Mouse (Mus musculus): Measurements from ENCODE around the gene Creb3l1. TPM values are rescaled to one million over a fixed set of nuclear protein-coding genes. Genes with fewer than 3 reads are reported as not detected.

Creb3l1 gene
- polyA plus RNA-seq, 1 experiment from 2014 or later, result 56.6 TPM

DNA sequence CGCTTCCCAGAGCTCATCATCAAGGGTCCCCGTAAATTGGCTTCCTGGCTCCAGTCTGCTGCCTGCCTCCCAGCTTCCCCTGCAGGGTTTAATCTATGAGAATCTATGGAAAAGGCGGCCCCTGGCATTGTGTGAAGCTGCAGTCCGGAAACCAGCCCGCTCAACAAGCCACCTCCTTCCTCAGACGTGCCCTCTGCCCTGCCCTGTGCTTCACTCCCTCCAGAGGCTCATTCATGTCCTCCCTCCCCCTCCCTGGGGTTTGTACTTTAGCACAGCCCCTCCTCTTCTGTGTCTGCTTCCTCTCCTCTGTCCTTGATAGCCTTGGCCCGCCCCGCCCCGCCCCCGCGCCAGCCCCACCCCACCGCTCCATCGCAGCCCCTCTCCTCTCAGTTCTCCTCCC lies 39.9 kb downstream of the Creb3l1 start:
- H3K4me2 ChIP-seq (ENCODE audit: low read depth, low read length), result peak overlapping the region; percentile 38
- 3% methylated on average over 11 of the region's 13 CpGs for WGBS
- H3K36me3 ChIP-seq (ENCODE audit: control insufficient read depth, insufficient read depth, low read length), result peaks cover 11% of the 10 kb centered on the region; the same call in 1 of the 2 replicates
- peak overlapping the region; percentile 17; the same call in 1 of the 2 replicates for H3K27ac ChIP-seq (replicated peaks; ENCODE audit: low read depth, low read length)
- no peaks in the 10 kb centered on the region for H3K27me3 ChIP-seq (replicated peaks; ENCODE audit: control insufficient read depth, insufficient read depth, low read length)
- H3K9me3 ChIP-seq (ENCODE audit: control insufficient read depth, low read length), result no peaks in the 10 kb centered on the region
- no peaks in the 10 kb centered on the region for H3K4me1 ChIP-seq (ENCODE audit: control insufficient read depth, insufficient read depth, low read length)
- ATAC-seq (ENCODE audit: low read depth) (peak; percentile 82), DNase-seq (ENCODE audit: low spot score) (peak; percentile 91)
- peak overlapping the region; percentile 2; the same call in 1 of the 2 replicates for H3K4me3 ChIP-seq (ENCODE audit: low read depth, low read length)
- H3K9ac ChIP-seq (ENCODE audit: low read depth, low read length), result peak overlapping the region; percentile 30; the same call in 1 of the 2 replicates

DNA sequence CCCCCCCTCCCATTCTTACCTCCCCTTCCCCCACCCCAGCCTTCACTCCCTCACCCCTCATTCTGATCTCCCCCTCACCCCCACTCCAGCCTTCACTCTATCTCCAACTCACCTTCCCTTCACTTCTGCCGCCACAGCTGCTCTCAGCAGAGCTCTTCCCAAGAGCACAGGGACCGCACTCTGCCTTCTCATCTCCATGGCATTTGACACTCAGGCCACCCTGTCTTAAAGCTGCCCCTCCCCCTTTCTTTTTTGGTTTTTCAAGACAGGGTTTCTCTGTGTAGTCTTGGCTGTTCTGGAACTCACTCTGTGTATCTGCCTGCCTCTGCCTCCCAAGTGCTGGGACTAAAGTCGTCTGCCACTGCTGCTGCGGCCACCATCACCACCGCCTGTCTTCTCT lies 43.5 kb downstream of the Creb3l1 start:
- DNase-seq (ENCODE audit: low spot score), result no peak
- no peak overlapping the region for H3K27ac ChIP-seq (replicated peaks; ENCODE audit: low read depth, low read length)
- H3K4me1 ChIP-seq (ENCODE audit: control insufficient read depth, insufficient read depth, low read length), result peaks cover 5% of the 10 kb centered on the region; the same call in 1 of the 2 replicates
- 53% methylated on average over 5 of the region's 5 CpGs for WGBS
- peaks cover 17% of the 10 kb centered on the region for H3K27me3 ChIP-seq (replicated peaks; ENCODE audit: control insufficient read depth, insufficient read depth, low read length)
- H3K4me2 ChIP-seq (ENCODE audit: low read depth, low read length), result no peak overlapping the region
- no peak overlapping the region for H3K4me3 ChIP-seq (ENCODE audit: low read depth, low read length)
- H3K9ac ChIP-seq (ENCODE audit: low read depth, low read length), result no peak overlapping the region
- H3K36me3 ChIP-seq (ENCODE audit: control insufficient read depth, insufficient read depth, low read length), result 0 out of 2 replicates have a peak, but pooled peaks cover 9% of the 10 kb centered on the region
- no peaks in the 10 kb centered on the region for H3K9me3 ChIP-seq (ENCODE audit: control insufficient read depth, low read length)
- no peak for ATAC-seq (ENCODE audit: low read depth)

DNA sequence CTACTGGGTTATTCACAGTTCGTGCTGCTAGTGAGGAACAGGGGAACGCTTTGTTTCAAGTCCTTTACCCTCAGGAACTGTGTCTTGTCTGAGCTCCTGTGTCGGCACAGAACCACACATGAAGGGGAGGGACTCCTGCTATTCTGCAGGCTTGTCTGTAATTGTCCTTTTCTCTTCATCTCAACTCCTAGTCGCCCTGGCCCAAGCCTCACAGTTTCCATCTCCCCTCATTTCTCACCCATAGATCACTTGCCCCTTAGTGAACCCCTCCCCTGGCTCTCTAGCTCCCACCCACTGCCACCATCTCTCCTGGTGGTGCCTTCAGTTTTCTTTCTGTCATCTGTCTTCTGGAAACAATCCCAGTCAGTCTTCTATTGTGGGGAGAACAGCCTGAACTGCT lies 44.1 kb downstream of the Creb3l1 start:
- no peak for ATAC-seq (ENCODE audit: low read depth)
- 14% methylated on average over 4 of the region's 4 CpGs for WGBS
- H3K4me1 ChIP-seq (ENCODE audit: control insufficient read depth, insufficient read depth, low read length), result peaks cover 8% of the 10 kb centered on the region; the same call in 1 of the 2 replicates
- no peak overlapping the region for H3K4me3 ChIP-seq (ENCODE audit: low read depth, low read length)
- no peak overlapping the region for H3K27ac ChIP-seq (replicated peaks; ENCODE audit: low read depth, low read length)
- peaks cover 23% of the 10 kb centered on the region for H3K27me3 ChIP-seq (replicated peaks; ENCODE audit: control insufficient read depth, insufficient read depth, low read length)
- no peaks in the 10 kb centered on the region for H3K9me3 ChIP-seq (ENCODE audit: control insufficient read depth, low read length)
- DNase-seq (ENCODE audit: low spot score), result no peak
- H3K9ac ChIP-seq (ENCODE audit: low read depth, low read length), result no peak overlapping the region
- no peak overlapping the region for H3K4me2 ChIP-seq (ENCODE audit: low read depth, low read length)
- H3K36me3 ChIP-seq (ENCODE audit: control insufficient read depth, insufficient read depth, low read length), result 0 out of 2 replicates have a peak, but pooled peaks cover 9% of the 10 kb centered on the region

DNA sequence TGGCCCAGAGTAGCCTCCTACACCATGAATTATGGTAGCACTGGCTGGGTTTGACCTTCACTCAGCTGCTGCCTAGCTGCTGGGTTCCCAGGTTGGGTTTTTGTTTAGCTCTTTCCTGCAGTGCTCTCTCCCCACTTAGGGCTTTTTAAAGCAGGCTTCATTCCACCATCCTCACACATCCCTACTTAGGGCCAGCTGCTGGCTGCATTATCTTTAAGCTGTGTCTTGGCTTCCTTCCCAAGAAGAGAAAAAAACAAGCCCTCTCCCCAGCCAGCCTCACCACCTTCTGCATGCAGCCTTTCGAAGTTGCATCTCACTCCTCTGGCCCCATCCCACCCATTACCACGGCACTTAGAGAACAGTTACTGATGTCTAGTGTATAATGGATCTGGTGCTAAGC lies 45.8 kb downstream of the Creb3l1 start:
- Histone ChIP-seq H3K9me3 (ENCODE audit: control insufficient read depth, low read length) (no peaks in the 10 kb centered on the region), H3K4me1 (ENCODE audit: control insufficient read depth, insufficient read depth, low read length) (peaks cover 8% of the 10 kb centered on the region; the same call in 1 of the 2 replicates), H3K9ac (ENCODE audit: low read depth, low read length) (no peak overlapping the region), H3K4me2 (ENCODE audit: low read depth, low read length) (no peak overlapping the region), H3K36me3 (ENCODE audit: control insufficient read depth, insufficient read depth, low read length) (0 out of 2 replicates have a peak, but pooled peaks cover 9% of the 10 kb centered on the region), H3K27me3 (replicated peaks; ENCODE audit: control insufficient read depth, insufficient read depth, low read length) (peaks cover 35% of the 10 kb centered on the region), H3K27ac (replicated peaks; ENCODE audit: low read depth, low read length) (no peak overlapping the region), H3K4me3 (ENCODE audit: low read depth, low read length) (no peak overlapping the region)
- DNase-seq (ENCODE audit: low spot score) (peak; percentile 81), ATAC-seq (ENCODE audit: low read depth) (peak; percentile 60)
- 29% methylated on average over 2 of the region's 2 CpGs for WGBS

DNA sequence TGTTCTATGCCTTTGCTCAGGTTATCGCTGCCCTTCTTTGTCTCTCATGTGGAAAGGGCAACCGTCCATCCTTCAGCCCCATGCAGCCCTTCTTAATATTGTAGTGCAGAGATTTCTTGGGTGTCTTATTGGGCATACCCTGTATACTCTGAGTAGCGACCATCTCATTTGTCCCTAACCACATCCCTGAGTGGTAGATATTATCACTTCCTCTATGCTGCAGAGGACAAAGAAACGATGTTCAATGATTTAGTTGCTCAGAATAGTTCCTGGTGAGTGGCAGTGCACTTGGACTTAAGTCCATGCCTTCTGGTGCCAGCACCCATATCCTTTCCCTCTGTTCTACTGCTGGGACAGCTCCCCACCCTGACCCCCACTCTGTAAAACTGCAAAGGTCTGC lies 46.3 kb downstream of the Creb3l1 start:
- peaks cover 8% of the 10 kb centered on the region; the same call in 1 of the 2 replicates for H3K4me1 ChIP-seq (ENCODE audit: control insufficient read depth, insufficient read depth, low read length)
- H3K4me3 ChIP-seq (ENCODE audit: low read depth, low read length), result no peak overlapping the region
- 74% methylated on average over 4 of the region's 4 CpGs for WGBS
- H3K27ac ChIP-seq (replicated peaks; ENCODE audit: low read depth, low read length), result no peak overlapping the region
- no peak overlapping the region for H3K9ac ChIP-seq (ENCODE audit: low read depth, low read length)
- H3K4me2 ChIP-seq (ENCODE audit: low read depth, low read length), result no peak overlapping the region
- 0 out of 2 replicates have a peak, but pooled peaks cover 4% of the 10 kb centered on the region for H3K36me3 ChIP-seq (ENCODE audit: control insufficient read depth, insufficient read depth, low read length)
- no peaks in the 10 kb centered on the region for H3K9me3 ChIP-seq (ENCODE audit: control insufficient read depth, low read length)
- DNase-seq (ENCODE audit: low spot score) (no peak), ATAC-seq (ENCODE audit: low read depth) (no peak)
- peaks cover 35% of the 10 kb centered on the region for H3K27me3 ChIP-seq (replicated peaks; ENCODE audit: control insufficient read depth, insufficient read depth, low read length)

DNA sequence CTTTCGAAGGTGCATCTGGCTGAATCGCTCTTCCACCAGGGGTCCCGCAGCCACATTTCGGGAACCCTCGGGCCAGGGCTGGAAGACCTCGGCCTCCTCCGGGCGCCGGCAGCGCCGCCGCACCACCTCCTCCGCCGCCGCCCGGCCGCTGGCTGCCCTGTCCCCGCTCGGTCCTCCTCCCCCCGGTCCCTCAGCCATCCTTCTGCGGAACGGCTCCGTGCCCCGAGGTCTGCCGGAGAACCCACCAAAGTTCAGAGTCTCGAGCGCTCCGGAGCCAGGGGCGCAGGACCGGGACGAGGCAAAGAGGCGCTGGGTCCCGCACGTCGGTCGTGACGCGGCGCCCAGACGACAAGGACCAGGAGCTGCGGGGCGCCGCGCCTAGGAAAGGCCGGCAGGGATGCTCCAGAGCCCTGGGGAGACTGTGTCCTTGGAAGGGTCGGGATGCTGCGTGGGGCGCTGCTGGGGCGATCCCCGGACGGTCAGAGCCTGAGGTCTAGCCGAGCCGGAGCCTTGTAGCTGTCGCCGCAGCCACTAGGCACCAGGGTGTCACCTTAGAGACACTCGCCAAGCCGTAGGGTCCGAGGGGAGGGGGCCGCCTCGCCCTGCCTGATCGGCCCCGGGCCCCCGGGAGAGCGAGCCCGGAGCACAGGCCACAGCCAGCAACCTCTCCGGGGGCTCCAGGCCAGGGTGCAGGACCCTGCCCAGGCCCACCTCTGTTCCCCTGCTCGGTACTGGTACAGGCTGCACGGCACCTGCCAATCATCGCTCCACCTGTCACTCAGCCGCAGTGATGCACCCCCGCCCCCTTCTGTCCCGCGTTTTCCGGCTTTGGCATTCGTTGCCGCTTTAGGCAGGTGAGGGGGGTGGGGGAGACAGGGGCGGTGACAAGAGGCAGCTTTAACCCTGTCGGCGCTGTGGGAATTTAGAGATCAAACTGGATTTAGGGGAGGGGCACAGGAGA lies 48.4 kb downstream of the Creb3l1 start, which contains the start of gene Dgkz:
Dgkz (minus strand) TSS at position 284 of the 961 bp plus-strand sequence.
- no peaks in the 10 kb centered on the region for H3K36me3 ChIP-seq (ENCODE audit: control insufficient read depth, insufficient read depth, low read length)
- no peak within 1 kb of the TSS for H3K27ac ChIP-seq (replicated peaks; ENCODE audit: low read depth, low read length)
- ATAC-seq (ENCODE audit: low read depth) (peak; percentile 16; the same call in 1 of the 2 replicates), DNase-seq (ENCODE audit: low spot score) (no peak)
- peak within 1 kb of the TSS; percentile 39 for H3K4me3 ChIP-seq (ENCODE audit: low read depth, low read length)
- H3K9ac ChIP-seq (ENCODE audit: low read depth, low read length), result peak within 1 kb of the TSS; percentile 62
- no peaks in the 10 kb centered on the region for H3K9me3 ChIP-seq (ENCODE audit: control insufficient read depth, low read length)
- peak within 1 kb of the TSS; percentile 66 for H3K4me2 ChIP-seq (ENCODE audit: low read depth, low read length)
- peaks cover 35% of the 10 kb centered on the region for H3K27me3 ChIP-seq (replicated peaks; ENCODE audit: control insufficient read depth, insufficient read depth, low read length)
- H3K4me1 ChIP-seq (ENCODE audit: control insufficient read depth, insufficient read depth, low read length), result peaks cover 18% of the 10 kb centered on the region
- 2% methylated on average over 44 of the region's 79 CpGs for WGBS

DNA sequence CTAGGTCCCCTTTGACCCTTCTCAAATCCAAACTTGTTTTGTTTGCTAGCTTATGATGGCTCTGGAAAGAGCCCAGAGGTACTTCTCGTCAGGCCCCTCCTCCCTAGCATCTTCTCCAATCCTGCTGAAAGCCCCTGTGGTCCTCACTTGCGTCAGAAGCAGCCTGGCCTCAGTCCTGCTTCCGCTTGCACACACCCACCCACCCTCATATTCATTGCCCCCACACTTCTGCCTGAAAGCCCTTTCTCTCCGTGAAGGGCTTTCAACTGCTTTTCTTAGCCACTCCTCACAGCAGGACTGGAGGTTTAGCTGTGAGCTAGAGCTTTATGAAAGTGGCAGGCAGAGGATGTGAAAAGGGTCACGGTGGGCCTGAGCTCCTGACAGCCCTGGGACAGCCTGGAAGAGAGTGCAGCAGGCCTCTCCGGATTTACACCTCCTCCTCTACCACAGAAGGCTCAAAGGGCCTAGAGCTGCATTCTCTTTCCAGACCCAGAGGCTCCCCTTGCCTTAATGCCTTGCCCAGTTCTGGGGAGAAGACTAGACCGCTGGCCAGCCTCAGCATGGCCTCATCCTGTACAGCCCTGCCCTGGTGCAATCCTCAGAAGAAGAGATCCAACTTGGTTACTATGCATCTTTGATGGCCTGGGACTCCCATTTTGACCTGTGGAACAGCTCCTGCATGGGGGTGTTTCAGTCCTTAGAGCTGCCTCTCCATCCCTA lies 50.7 kb downstream of the Creb3l1 start:
- no peak overlapping the region for H3K4me2 ChIP-seq (ENCODE audit: low read depth, low read length)
- no peak overlapping the region for H3K9ac ChIP-seq (ENCODE audit: low read depth, low read length)
- no peaks in the 10 kb centered on the region for H3K9me3 ChIP-seq (ENCODE audit: control insufficient read depth, low read length)
- H3K4me3 ChIP-seq (ENCODE audit: low read depth, low read length), result no peak overlapping the region
- DNase-seq (ENCODE audit: low spot score) (no peak), ATAC-seq (ENCODE audit: low read depth) (no peak)
- H3K27ac ChIP-seq (replicated peaks; ENCODE audit: low read depth, low read length), result no peak overlapping the region
- no peaks in the 10 kb centered on the region for H3K36me3 ChIP-seq (ENCODE audit: control insufficient read depth, insufficient read depth, low read length)
- WGBS, result 40% methylated on average over 7 of the region's 7 CpGs
- peaks cover 18% of the 10 kb centered on the region for H3K4me1 ChIP-seq (ENCODE audit: control insufficient read depth, insufficient read depth, low read length)
- H3K27me3 ChIP-seq (replicated peaks; ENCODE audit: control insufficient read depth, insufficient read depth, low read length), result peaks cover 35% of the 10 kb centered on the region

DNA sequence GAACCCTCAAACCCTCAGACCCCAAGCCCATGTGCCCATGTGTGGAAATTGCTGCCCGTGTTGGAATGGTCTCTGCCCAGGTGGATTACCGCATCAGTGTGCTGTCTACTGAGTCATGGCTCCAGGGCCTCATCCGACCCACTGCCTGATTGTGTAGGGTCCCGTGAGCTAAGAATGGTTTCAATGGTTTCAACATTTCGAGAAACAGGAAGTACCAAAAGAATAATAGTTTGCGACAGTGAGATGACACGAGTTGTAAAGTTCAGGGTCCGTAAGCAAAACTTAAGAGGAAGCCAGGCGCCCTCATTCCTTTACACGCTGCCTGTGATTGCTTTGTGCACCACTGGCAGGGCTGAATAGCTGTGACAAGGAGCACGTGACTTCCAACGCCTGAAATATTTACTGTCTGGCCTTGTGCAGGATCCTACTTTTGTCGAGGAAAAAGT lies 52.2 kb downstream of the Creb3l1 start:
- WGBS, result 33% methylated on average over 13 of the region's 13 CpGs
- Histone ChIP-seq H3K4me3 (ENCODE audit: low read depth, low read length) (no peak overlapping the region), H3K9ac (ENCODE audit: low read depth, low read length) (no peak overlapping the region), H3K4me2 (ENCODE audit: low read depth, low read length) (no peak overlapping the region), H3K9me3 (ENCODE audit: control insufficient read depth, low read length) (no peaks in the 10 kb centered on the region), H3K27me3 (replicated peaks; ENCODE audit: control insufficient read depth, insufficient read depth, low read length) (peaks cover 31% of the 10 kb centered on the region), H3K4me1 (ENCODE audit: control insufficient read depth, insufficient read depth, low read length) (peaks cover 18% of the 10 kb centered on the region), H3K27ac (replicated peaks; ENCODE audit: low read depth, low read length) (peak overlapping the region; percentile 63; the same call in 1 of the 2 replicates), H3K36me3 (ENCODE audit: control insufficient read depth, insufficient read depth, low read length) (no peaks in the 10 kb centered on the region)
- ATAC-seq (ENCODE audit: low read depth) (no peak), DNase-seq (ENCODE audit: low spot score) (peak; percentile 56)

Measured in embryonic facial prominence, embryonic 14.5 days (tissue).